Comparison of ENCODE assay signal across 8 mouse cellular contexts in the genomic region with DNA sequence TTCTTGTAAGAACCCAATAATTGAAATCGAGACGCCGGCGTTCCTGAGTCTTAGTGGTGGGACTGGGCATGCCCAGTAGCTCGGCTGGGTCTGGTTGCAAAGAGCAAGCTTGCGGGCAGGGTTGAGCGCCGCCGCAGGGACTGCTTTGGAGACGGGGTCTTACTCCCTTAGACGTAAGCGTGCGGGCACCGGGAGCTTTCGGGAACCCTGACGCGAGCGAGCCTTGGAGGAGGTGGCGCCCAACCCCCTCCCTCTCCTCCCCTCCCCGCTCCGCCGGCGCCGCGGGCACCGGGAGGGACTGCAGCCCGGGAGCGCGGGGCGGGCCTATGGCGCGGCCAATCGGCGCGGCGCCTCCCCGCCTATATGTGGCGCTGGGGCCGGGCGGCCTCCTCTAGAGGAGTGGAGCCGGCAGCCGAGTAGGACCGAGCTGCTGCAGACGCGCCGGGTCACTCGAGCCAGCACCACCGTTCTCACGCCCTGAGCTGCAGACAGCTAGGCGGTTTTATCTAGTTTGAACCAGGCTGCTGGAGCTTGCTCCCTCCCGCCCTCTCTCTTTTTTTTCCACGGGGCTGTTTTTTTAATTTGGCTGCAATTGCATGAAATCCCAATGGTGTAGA. TPM values are rescaled to one million over a fixed set of nuclear protein-coding genes. Genes with fewer than 3 reads are reported as not detected.
A peak's percentile ranks its signal among the peaks of the same experiment; 100 is the strongest.
DNase-seq lines count a peak whose midpoint lies in the region; ATAC-seq lines count a peak whose summit lies in the region.

No protein-coding gene starts in this region.

- H3K4me1 ChIP-seq in hindbrain, embryonic 14.5 days (replicated peaks; ENCODE audit: control insufficient read depth, insufficient read depth, low read length), result peaks cover 32% of the 10 kb centered on the region

- H3K9me3 ChIP-seq in hindbrain, embryonic 14.5 days (ENCODE audit: control insufficient read depth, low read length), result no peaks in the 10 kb centered on the region

- peaks cover 21% of the 10 kb centered on the region for H3K36me3 ChIP-seq in hindbrain, embryonic 14.5 days (replicated peaks; ENCODE audit: control insufficient read depth, insufficient read depth)

- DNase-seq in T-cell, adult 2 months (ENCODE audit: low spot score), result peak; percentile 76
- peak; percentile 96 to 97 for DNase-seq in cerebellum, postnatal 25 days
- DNase-seq in frontal cortex, postnatal 25 days (ENCODE audit: low spot score in 2 of 2), result peak; percentile 89 to 90
- peak; percentile 96 for DNase-seq in hindbrain, embryonic 14.5 days (ENCODE audit: low spot score)
- DNase-seq in layer of hippocampus, postnatal 36 days, result peak; percentile 94
- peak; percentile 94 for DNase-seq in lung, postnatal 25 days (ENCODE audit: low spot score)
- peak; percentile 85 for DNase-seq in retina, adult 2 months (ENCODE audit: low read depth, low spot score)
- DNase-seq in thymus, postnatal 25 days, result peak; percentile 90

- WGBS in hindbrain, embryonic 14.5 days, result under 1% methylated on average over 47 of the region's 52 CpGs

- no peaks in the 10 kb centered on the region for H3K27me3 ChIP-seq in hindbrain, embryonic 14.5 days (ENCODE audit: control insufficient read depth, insufficient read depth, low read length)

- peak; percentile 95 for ATAC-seq in hindbrain, embryonic 14.5 days (ENCODE audit: low FRiP score)

- peak overlapping the region; percentile 100 for H3K27ac ChIP-seq in hindbrain, embryonic 14.5 days

- peak overlapping the region; percentile 98 for H3K4me2 ChIP-seq in hindbrain, embryonic 14.5 days (replicated peaks)

- peak overlapping the region; percentile 99 for H3K9ac ChIP-seq in hindbrain, embryonic 14.5 days

- peak overlapping the region; percentile 78 for H3K4me3 ChIP-seq in hindbrain, embryonic 14.5 days (replicated peaks; ENCODE audit: low read length)

RNA-seq across cellular contexts. Expression of a gene that starts 52.5 kb away (rescaled TPM):
- polyA plus RNA-seq in hindbrain, embryonic 14.5 days (2014; fragmentation: Nextera tagmentation; extraction: Ambion mirVana), result 217 and 222 TPM in 2 replicates
- 100 to 1,000 TPM; 140 to 147 TPM for total RNA-seq in layer of hippocampus, postnatal 36 days (2021)

Comparison
In these comparisons a context has a peak if more than half of its experiments do, and no peak if none do; other contexts are left out.
1. Peak in every context shown above with its lines: DNase-seq, ATAC-seq, H3K4me3 ChIP-seq and H3K27ac ChIP-seq.